Mouse (Mus musculus) heart, postnatal 0 days (tissue): ENCODE data around the gene Fam53b.

Experiments
- CTCF ChIP-seq: IDR thresholded peaks from 2 replicates; pipeline ENCODE4 v1.5.1; 2016; ENCODE audit warnings: antibody characterized with exemption, control low read depth, low read depth
- EP300 ChIP-seq: IDR thresholded peaks from 2 replicates; pipeline ENCODE4 v1.6.1; 2016; ENCODE audit warnings: antibody characterized with exemption, low read depth

- TF ChIP-seq CTCF (no peak), EP300 (no peak)
Measured at GRCm38 (mm10) chr7:132720562-132720961, 93.1 kb downstream of the Fam53b start.
